Mouse (Mus musculus): ENCODE data around the gene Tmem169.

DNA sequence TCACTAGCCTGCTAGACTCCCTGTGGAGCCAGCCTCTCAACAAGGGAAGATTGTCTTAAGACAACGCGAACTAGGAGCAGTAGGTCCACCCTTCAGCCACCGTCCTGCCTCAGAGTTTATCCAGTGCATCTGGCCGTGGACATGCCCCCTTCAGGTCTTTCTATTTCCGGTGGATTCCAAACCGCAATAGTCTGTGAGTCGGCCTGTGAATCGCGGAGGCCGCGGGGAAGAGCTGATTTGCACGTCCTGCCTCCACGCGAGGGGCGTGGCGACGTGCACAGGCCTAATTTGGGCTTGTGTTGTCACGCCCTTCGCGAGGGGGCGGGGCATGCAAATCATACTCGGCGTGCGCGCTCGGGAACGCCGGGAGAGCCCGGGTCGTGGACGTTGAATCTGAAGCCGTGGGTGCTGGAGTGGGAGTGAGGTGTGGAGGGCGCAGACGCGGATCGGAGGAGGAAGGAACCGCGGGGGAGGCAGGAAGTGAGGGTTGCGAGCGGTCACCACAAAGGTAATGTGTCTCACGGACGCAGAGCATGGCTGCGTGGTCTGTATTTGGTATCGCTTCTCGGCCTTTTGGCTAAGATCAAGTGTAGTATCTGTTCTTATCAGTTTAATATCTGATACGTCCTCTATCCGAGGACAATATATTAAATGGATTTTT is 40.4 kb upstream of the Tmem169 start:
- TF ChIP-seq CTCF (IDR thresholded peaks at IDR 0.05; ENCODE audit: borderline replicate concordance, control insufficient read depth, extremely low read depth, insufficient read depth, low read length, poor library complexity) (peak; percentile 54; the same call in 1 of the 2 replicates), POLR2A (IDR thresholded peaks at IDR 0.05; ENCODE audit: control insufficient read depth, extremely low read depth, insufficient read depth, low read length, poor library complexity) (peak; percentile 58; the same call in 1 of the 2 replicates)
